Mouse (Mus musculus) C2C12 (cell line): Measurements from ENCODE around the gene Kcnd3. TPM values are rescaled to one million over a fixed set of nuclear protein-coding genes. Genes with fewer than 3 reads are reported as not detected.

Source experiments
- H3K27me3 ChIP-seq: one replicate; pipeline ENCODE4 v1.6.1; 2011; ENCODE audit not compliant: control insufficient read depth, insufficient read depth, insufficient read length
- H3K36me3 ChIP-seq: one replicate; pipeline ENCODE4 v1.6.1; 2011; ENCODE audit not compliant: control insufficient read depth, insufficient read depth
- H3K4me3 ChIP-seq: one replicate; pipeline ENCODE4 v1.5.1; 2011; ENCODE audit warnings: mild to moderate bottlenecking, control low read depth; ENCODE audit not compliant: poor library complexity, insufficient read depth, severe bottlenecking
- H3K79me2 ChIP-seq: one replicate; pipeline ENCODE4 v1.6.1; 2011; ENCODE audit not compliant: control insufficient read depth, insufficient read depth
- H3K79me3 ChIP-seq: one replicate; pipeline ENCODE4 v1.6.1; 2011; ENCODE audit warnings: low read depth, control low read depth
- H3ac ChIP-seq: one replicate; pipeline ENCODE3; 2011; ENCODE audit warnings: low read depth; ENCODE audit not compliant: control insufficient read depth, insufficient read length
- CEBPB ChIP-seq: IDR thresholded peaks from one replicate; pipeline ENCODE4 v1.6.1; 2011; ENCODE audit warnings: low read depth, mild to moderate bottlenecking, control low read depth, moderate library complexity
- CTCF ChIP-seq: IDR thresholded peaks from one replicate; pipeline ENCODE4 v1.5.1; 2011; ENCODE audit not compliant: control insufficient read depth, insufficient read depth, insufficient read length
- FOSL1 ChIP-seq: IDR thresholded peaks from one replicate; pipeline ENCODE4 v1.8.0; 2011; ENCODE audit warnings: mild to moderate bottlenecking, low read length; ENCODE audit not compliant: poor library complexity, insufficient read depth, severe bottlenecking
- MAX ChIP-seq: IDR thresholded peaks from one replicate; pipeline ENCODE4 v1.6.1; 2011; ENCODE audit warnings: mild to moderate bottlenecking, control low read depth
- MYOD1 ChIP-seq: IDR thresholded peaks from one replicate; pipeline ENCODE4 v1.6.1; 2011; ENCODE audit warnings: low read depth; ENCODE audit not compliant: control insufficient read depth, insufficient read length
- MYOG ChIP-seq: IDR thresholded peaks from one replicate; pipeline ENCODE4 v1.6.1; 2011; ENCODE audit not compliant: control insufficient read depth, insufficient read length; ENCODE audit errors: extremely low read depth
- USF1 ChIP-seq: IDR thresholded peaks from one replicate; pipeline ENCODE4 v1.6.1; 2011; ENCODE audit warnings: low read depth, mild to moderate bottlenecking, control low read depth, moderate library complexity
- polyA plus RNA-seq: library from polyadenylated mRNA; unstranded; fragments of >200 nt; fragmentation: generic; extraction: Trizol; gene quantifications from one replicate; pipeline ENCODE4 v1.2.1, GENCODE M21; 2012; ENCODE audit warnings: missing spikeins

Gene Kcnd3
- polyA plus RNA-seq, 1 experiment, result 0.01 TPM

GRCm38 (mm10) chr3:105669776-105670175 is 217.6 kb downstream of the Kcnd3 start:
- no peaks in the 10 kb centered on the region for H3K79me3 ChIP-seq
- H3K27me3 ChIP-seq, result peaks cover 15% of the 10 kb centered on the region
- TF ChIP-seq CEBPB, result no peak
- TF ChIP-seq USF1, result no peak
- H3K79me2 ChIP-seq, result no peaks in the 10 kb centered on the region
- H3K36me3 ChIP-seq, result no peaks in the 10 kb centered on the region
- no peak overlapping the region for H3ac ChIP-seq
- H3K4me3 ChIP-seq, result no peak overlapping the region

DNA sequence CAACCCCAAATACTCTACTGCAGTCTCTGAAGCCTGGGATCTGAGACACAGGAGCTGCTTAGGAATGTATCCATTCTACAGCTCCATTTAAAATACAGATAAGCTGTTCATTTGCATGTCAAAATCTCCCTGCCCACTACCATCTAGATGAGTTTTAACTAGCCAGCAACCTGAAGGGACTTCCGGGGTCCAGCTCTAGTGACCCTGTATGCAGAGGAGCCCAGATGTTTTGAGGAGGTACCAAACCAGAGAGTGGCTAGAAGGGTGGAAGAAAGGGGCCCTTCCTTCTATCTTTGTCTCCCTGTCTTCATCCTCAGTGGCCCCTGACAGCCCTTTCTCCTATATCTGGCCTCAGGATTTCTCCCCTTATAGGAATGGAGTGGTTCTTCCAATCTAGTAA is 218.7 kb downstream of the Kcnd3 start:
- Histone ChIP-seq H3K36me3 (peaks cover 2% of the 10 kb centered on the region), H3ac (no peak overlapping the region), H3K79me3 (no peaks in the 10 kb centered on the region), H3K4me3 (no peak overlapping the region), H3K79me2 (no peaks in the 10 kb centered on the region), H3K27me3 (peaks cover 12% of the 10 kb centered on the region)
- TF ChIP-seq FOSL1 (no peak), CTCF (no peak), MAX (no peak), MYOG (no peak)

DNA sequence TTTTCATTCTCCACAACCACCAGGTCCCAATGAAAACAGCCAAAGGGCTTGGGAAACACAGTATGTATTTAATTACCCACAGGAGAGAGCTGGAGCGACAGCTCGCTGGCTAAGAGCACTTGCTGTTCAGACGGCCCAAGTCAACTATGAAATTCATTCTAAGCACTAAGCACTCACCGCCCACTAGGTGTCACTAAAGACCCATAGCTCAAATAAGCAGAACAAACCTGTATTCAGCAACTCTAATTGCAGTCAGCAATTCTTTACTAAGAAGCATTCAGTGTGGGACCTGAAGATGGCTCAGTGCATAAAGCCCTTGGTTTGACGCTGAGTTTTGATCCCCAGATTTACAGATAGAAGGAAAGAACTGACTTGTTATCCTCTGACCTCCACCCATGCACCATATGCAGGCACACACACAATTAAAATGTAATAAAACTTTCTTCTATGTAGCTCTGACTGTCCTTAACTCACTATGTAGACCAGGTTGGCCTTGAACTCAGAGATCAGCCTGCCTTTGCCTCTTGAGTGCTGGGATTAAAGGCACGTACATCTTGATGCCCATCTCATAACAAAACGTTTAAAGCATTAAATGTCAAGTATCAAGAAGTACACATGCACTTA is 222.6 kb downstream of the Kcnd3 start:
- Histone ChIP-seq H3K4me3 (no peak overlapping the region), H3K79me2 (no peaks in the 10 kb centered on the region), H3K36me3 (peaks cover 30% of the 10 kb centered on the region), H3K27me3 (no peaks in the 10 kb centered on the region), H3K79me3 (no peaks in the 10 kb centered on the region), H3ac (no peak overlapping the region)
- TF ChIP-seq CTCF (peak; percentile 45), MYOD1 (no peak)

DNA sequence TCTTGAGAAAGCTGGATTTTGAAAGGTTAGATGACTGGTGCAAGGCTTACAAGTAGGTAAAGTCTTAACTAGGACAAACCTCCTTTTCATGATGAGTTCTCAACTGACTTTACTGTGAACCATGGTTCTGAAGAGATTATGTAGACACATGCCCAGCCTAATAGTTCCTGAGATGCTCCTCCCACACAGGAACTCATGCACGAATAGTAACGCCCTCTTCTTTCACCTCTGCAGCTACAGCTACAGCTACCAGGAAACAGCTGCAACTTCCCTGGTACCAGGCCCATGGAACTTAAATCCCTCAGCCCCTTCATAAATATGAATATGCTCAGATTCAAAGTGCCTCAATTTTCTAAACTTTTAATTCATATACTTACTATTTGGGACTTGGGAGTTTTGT is 223.8 kb downstream of the Kcnd3 start:
- Histone ChIP-seq H3K36me3 (peaks cover 42% of the 10 kb centered on the region), H3K27me3 (no peaks in the 10 kb centered on the region), H3K79me2 (no peaks in the 10 kb centered on the region), H3K79me3 (no peaks in the 10 kb centered on the region), H3K4me3 (no peak overlapping the region), H3ac (no peak overlapping the region)
- no peak for TF ChIP-seq FOSL1
- no peak for TF ChIP-seq MAX
- no peak for TF ChIP-seq MYOD1
- TF ChIP-seq MYOG, result no peak
- no peak for TF ChIP-seq CEBPB
- TF ChIP-seq CTCF, result no peak
- no peak for TF ChIP-seq USF1

DNA sequence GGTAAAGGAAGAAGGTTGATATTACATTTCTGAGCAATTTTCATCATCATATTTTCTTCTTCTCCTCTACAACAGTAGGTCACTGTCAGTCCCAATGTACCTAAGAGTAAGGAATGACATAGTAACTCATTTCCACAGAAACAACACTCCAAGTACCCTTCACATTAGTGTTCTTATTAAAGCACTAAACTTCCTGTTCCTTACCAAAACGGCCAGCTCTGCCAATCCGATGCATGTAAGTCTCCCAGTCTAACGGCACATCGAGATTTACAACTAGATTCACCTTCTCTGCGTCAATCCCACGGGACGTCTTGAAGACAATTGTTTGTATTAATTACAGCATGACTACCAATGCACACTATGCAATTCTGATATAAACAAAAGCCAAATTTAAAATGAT is 228.2 kb downstream of the Kcnd3 start:
- Histone ChIP-seq H3K79me3 (peaks cover 6% of the 10 kb centered on the region), H3K4me3 (no peak overlapping the region), H3K36me3 (peaks cover 80% of the 10 kb centered on the region), H3K79me2 (peaks cover 5% of the 10 kb centered on the region), H3K27me3 (no peaks in the 10 kb centered on the region), H3ac (no peak overlapping the region)
- TF ChIP-seq USF1 (no peak), MAX (no peak), FOSL1 (no peak), MYOG (no peak), MYOD1 (no peak), CTCF (no peak), CEBPB (no peak)

DNA sequence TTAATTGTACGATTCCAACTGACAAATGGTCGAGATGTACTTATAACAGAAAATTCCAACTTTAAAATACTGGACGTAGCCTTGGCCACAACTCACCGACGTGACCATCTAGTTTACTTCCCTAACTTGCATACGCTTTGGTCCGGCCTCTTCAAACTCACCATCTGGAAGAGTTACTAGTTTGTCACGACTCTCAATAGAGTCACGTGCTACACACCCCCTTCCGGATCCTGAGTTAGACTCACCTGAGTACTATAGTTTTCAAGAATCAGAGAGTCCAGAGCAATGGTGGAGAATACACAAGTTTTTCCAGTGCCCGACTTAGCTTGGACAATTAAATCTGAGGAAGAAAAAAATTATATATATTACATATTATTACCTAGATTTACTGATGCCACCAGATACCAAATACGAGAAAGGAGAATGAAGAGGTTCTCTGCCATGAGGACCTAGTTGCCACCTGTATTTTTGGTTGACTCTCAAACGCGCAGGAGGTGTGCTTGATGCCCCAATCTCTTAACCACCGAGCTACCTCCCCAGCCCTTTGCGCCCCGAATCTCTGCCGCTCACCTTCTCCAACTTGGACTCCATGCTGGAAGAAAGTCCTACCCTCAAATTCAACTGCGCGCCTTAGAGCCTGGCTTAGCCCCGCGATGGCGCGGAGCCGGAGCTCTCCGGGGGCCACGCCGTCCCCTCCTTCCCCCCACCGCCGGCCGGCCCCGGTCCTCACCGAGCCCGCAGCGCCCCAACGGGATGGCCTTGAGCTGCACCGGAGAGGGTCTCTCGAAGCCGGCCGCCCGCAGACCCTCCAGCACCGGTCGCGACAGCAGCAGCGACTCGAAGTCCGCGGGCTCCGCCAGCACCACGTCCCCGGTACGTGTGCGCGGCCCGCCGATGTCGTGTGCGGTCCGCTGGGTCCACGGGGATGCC is 234.5 kb downstream of the Kcnd3 start:
- H3K79me3 ChIP-seq, result peaks cover 20% of the 10 kb centered on the region
- H3K79me2 ChIP-seq, result peaks cover 24% of the 10 kb centered on the region

More for the DNA sequence above, 234.5 kb downstream of the Kcnd3 start:
- TF ChIP-seq CTCF (no peak), MYOD1 (no peak), FOSL1 (no peak), USF1 (peak; percentile 46), MYOG (no peak)
- Histone ChIP-seq H3K27me3 (no peaks in the 10 kb centered on the region), H3K36me3 (peaks cover 32% of the 10 kb centered on the region), H3ac (peak overlapping the region; percentile 98), H3K4me3 (peak overlapping the region; percentile 83)
